Mouse (Mus musculus) heart, embryonic 14.5 days (tissue): ENCODE data around the gene Fhad1. TPM values are rescaled to one million over a fixed set of nuclear protein-coding genes. Genes with fewer than 3 reads are reported as not detected.

Experiments used
- ATAC-seq: fragments of 200-750 bp; cut with Nextera tagmentation; 2 replicates; pipeline ENCODE4 v1.8.0; 2017; ENCODE audit warnings: low read depth, moderate TSS enrichment; ENCODE audit not compliant: insufficient number of reproducible peaks, insufficient read depth, low FRiP score
- H3K27ac ChIP-seq, 2 experiments: fragments of 200-500 bp in 1 of 2; fragments of 300-500 bp in 1 of 2; sonication (generic) in 1 of 2; replicated peaks in 1 of 2; 2 replicates each; pipeline ENCODE4 v1.5.1; 2012 to 2014; ENCODE audit warnings: low read depth in 2 of 2, low read length in 2 of 2, control low read depth in 1 of 2, mild to moderate bottlenecking in 1 of 2, mixed read lengths in 1 of 2; ENCODE audit not compliant: control insufficient read depth in 1 of 2, insufficient read depth in 1 of 2
- H3K27me3 ChIP-seq: fragments of 300-500 bp; sonication (generic); 2 replicates; pipeline ENCODE4 v1.6.1; 2014; ENCODE audit warnings: mild to moderate bottlenecking, low read length, control low read depth; ENCODE audit not compliant: control insufficient read depth, insufficient read depth
- H3K36me3 ChIP-seq: fragments of 300-500 bp; sonication (generic); 2 replicates; pipeline ENCODE4 v1.6.1; 2014; ENCODE audit warnings: mild to moderate bottlenecking, control low read depth, low read length, mixed read lengths; ENCODE audit not compliant: control insufficient read depth, insufficient read depth
- H3K4me1 ChIP-seq, 2 experiments: fragments of 200-500 bp in 1 of 2; fragments of 300-500 bp in 1 of 2; sonication (generic) in 1 of 2; 2 replicates each; pipeline ENCODE4 v1.6.1; 2012 to 2014; ENCODE audit warnings: low read length in 2 of 2, control low read depth in 1 of 2, mixed read lengths in 1 of 2; ENCODE audit not compliant: control insufficient read depth in 2 of 2, insufficient read depth in 2 of 2
- H3K4me2 ChIP-seq: fragments of 300-500 bp; sonication (generic); 2 replicates; pipeline ENCODE4 v1.6.1; 2014; ENCODE audit warnings: mild to moderate bottlenecking, low read length
- H3K4me3 ChIP-seq, 2 experiments: fragments of 200-500 bp in 1 of 2; fragments of 300-500 bp in 1 of 2; sonication (generic) in 1 of 2; 2 replicates each; pipeline ENCODE4 v1.5.1; 2012 to 2014; ENCODE audit warnings: low read length in 2 of 2, mild to moderate bottlenecking in 2 of 2, control low read depth in 1 of 2, low read depth in 1 of 2, moderate library complexity in 1 of 2; ENCODE audit not compliant: control insufficient read depth in 1 of 2, insufficient read depth in 1 of 2
- H3K9ac ChIP-seq: fragments of 300-500 bp; sonication (generic); 2 replicates; pipeline ENCODE4 v1.6.1; 2014; ENCODE audit warnings: mild to moderate bottlenecking, low read length
- H3K9me3 ChIP-seq: fragments of 300-500 bp; sonication (generic); 2 replicates; pipeline ENCODE4 v1.6.1; 2016; ENCODE audit warnings: low read length, control low read depth; ENCODE audit not compliant: control insufficient read depth
- WGBS: fragments of 180-500 bp; shearing (Covaris S2); extraction: QIAGEN DNeasy Blood & Tissue Kit; methylation state at CpG from one replicate; pipeline ENCODE4 v1.1.7; 2014; 5-methylcytosine and 5-hydroxymethylcytosine counted together
- polyA plus RNA-seq: library from polyadenylated mRNA; unstranded; fragments of >200 nt; fragmentation: Nextera tagmentation; extraction: Ambion mirVana; gene quantifications from 2 replicates; pipeline ENCODE4 v1.2.1, GENCODE M21; 2014

Fhad1 gene
- polyA plus RNA-seq, 1 experiment from 2014 or later = 3.3 TPM

GRCm38 (mm10) chr4:141882858-141883257, 132.0 kb downstream of the Fhad1 start:
- Histone ChIP-seq H3K9me3 (no peaks in the 10 kb centered on the region), H3K4me1 (peaks cover 40 to 51% of the 10 kb centered on the region in 2 experiments), H3K4me2 (no peak overlapping the region), H3K27me3 (no peaks in the 10 kb centered on the region), H3K36me3 (no peaks in the 10 kb centered on the region), H3K4me3 (no peak overlapping the region), H3K9ac (no peak overlapping the region), H3K27ac (peak overlapping the region; percentile 9 to 54; a peak in 3 of 4 replicates)
- 30% methylated on average over 7 of the region's 7 CpGs for WGBS
- no peak for ATAC-seq

- 18% methylated on average over 5 of the region's 5 CpGs for WGBS
- Histone ChIP-seq H3K4me1 (peaks cover 39 to 50% of the 10 kb centered on the region in 2 experiments), H3K27me3 (no peaks in the 10 kb centered on the region), H3K9me3 (no peaks in the 10 kb centered on the region), H3K4me3 (no peak overlapping the region), H3K9ac (no peak overlapping the region), H3K36me3 (no peaks in the 10 kb centered on the region), H3K27ac (peak overlapping the region; percentile 54 to 61), H3K4me2 (0 out of 2 replicates have a peak overlapping the region, but pooled peaks have one; percentile 3)
- 0 out of 2 replicates have a peak, but pooled peaks have one; percentile 19 for ATAC-seq
These were observed 132.9 kb downstream of the Fhad1 start for GRCm38 (mm10) chr4:141881950-141882349.

GRCm38 (mm10) chr4:141881289-141881914, 133.5 kb downstream of the Fhad1 start:
- peak overlapping the region in 1 of 2 experiments; percentile 54; a peak in 2 of 4 replicates for H3K27ac ChIP-seq
- peaks cover 34 to 44% of the 10 kb centered on the region in 2 experiments for H3K4me1 ChIP-seq
- no peak overlapping the region for H3K9ac ChIP-seq
- 57% methylated on average over 10 of the region's 10 CpGs for WGBS
- ATAC-seq = 0 out of 2 replicates have a peak, but pooled peaks have one; percentile 19
- H3K36me3 ChIP-seq = no peaks in the 10 kb centered on the region
- no peaks in the 10 kb centered on the region for H3K9me3 ChIP-seq
- H3K27me3 ChIP-seq = no peaks in the 10 kb centered on the region
- H3K4me3 ChIP-seq = no peak overlapping the region
- no peak overlapping the region for H3K4me2 ChIP-seq

GRCm38 (mm10) chr4:141879875-141880274, 135.0 kb downstream of the Fhad1 start:
- H3K4me1 ChIP-seq = peaks cover 34 to 41% of the 10 kb centered on the region in 2 experiments
- H3K9ac ChIP-seq = no peak overlapping the region
- no peak for ATAC-seq
- no peaks in the 10 kb centered on the region for H3K36me3 ChIP-seq
- H3K9me3 ChIP-seq = no peaks in the 10 kb centered on the region
- no peak overlapping the region for H3K27ac ChIP-seq
- 59% methylated on average over 9 of the region's 9 CpGs for WGBS
- H3K27me3 ChIP-seq = no peaks in the 10 kb centered on the region
- H3K4me2 ChIP-seq = no peak overlapping the region
- no peak overlapping the region for H3K4me3 ChIP-seq

GRCm38 (mm10) chr4:141879074-141879473, 135.8 kb downstream of the Fhad1 start:
- WGBS = 29% methylated on average over 4 of the region's 4 CpGs
- no peaks in the 10 kb centered on the region for H3K9me3 ChIP-seq
- no peak overlapping the region for H3K9ac ChIP-seq
- H3K36me3 ChIP-seq = no peaks in the 10 kb centered on the region
- H3K4me2 ChIP-seq = no peak overlapping the region
- H3K4me1 ChIP-seq = peaks cover 32 to 38% of the 10 kb centered on the region in 2 experiments
- ATAC-seq = no peak
- no peak overlapping the region for H3K4me3 ChIP-seq
- no peaks in the 10 kb centered on the region for H3K27me3 ChIP-seq
- peak overlapping the region in 1 of 2 experiments; percentile 8; a peak in 1 of 4 replicates for H3K27ac ChIP-seq

- Histone ChIP-seq H3K4me2 (no peak overlapping the region), H3K4me1 (peaks cover 32 to 42% of the 10 kb centered on the region in 2 experiments)
These were observed 136.3 kb downstream of the Fhad1 start for GRCm38 (mm10) chr4:141878621-141879020.

GRCm38 (mm10) chr4:141875481-141876108, 139.3 kb downstream of the Fhad1 start:
- no peaks in the 10 kb centered on the region for H3K9me3 ChIP-seq
- peaks cover 11% of the 10 kb centered on the region for H3K36me3 ChIP-seq
- H3K4me1 ChIP-seq = peaks cover 37 to 54% of the 10 kb centered on the region in 2 experiments
- WGBS = 7% methylated on average over 8 of the region's 8 CpGs
- H3K27ac ChIP-seq = peak overlapping the region; percentile 36 to 78
- H3K4me3 ChIP-seq = peak overlapping the region; percentile 77 to 80
- no peak for ATAC-seq
- H3K27me3 ChIP-seq = no peaks in the 10 kb centered on the region
- H3K4me2 ChIP-seq = peak overlapping the region; percentile 99
- H3K9ac ChIP-seq = peak overlapping the region; percentile 90

More at GRCm38 (mm10) chr4:141878621-141879020, 136.3 kb downstream of the Fhad1 start:
- ATAC-seq = no peak
- Histone ChIP-seq H3K27me3 (no peaks in the 10 kb centered on the region), H3K9me3 (no peaks in the 10 kb centered on the region), H3K9ac (no peak overlapping the region), H3K27ac (peak overlapping the region in 1 of 2 experiments; percentile 8; a peak in 1 of 4 replicates), H3K36me3 (no peaks in the 10 kb centered on the region), H3K4me3 (no peak overlapping the region)
- WGBS = 49% methylated on average over 7 of the region's 7 CpGs
